Mouse (Mus musculus) kidney, adult 9 months (tissue): Measurements from ENCODE around the gene Pdcd2.
A peak's percentile ranks its signal among the peaks of the same experiment; 100 is the strongest.
"Not testable (repeated sequence)": the region's sequence is repeated elsewhere in the genome, so short reads cannot be mapped to it uniquely, and the experiment has no call there.

ENCODE experiments used
- DNase-seq: peaks from one replicate; pipeline ENCODE4 v3.0.0; 2022

Pdcd2 gene

DNA sequence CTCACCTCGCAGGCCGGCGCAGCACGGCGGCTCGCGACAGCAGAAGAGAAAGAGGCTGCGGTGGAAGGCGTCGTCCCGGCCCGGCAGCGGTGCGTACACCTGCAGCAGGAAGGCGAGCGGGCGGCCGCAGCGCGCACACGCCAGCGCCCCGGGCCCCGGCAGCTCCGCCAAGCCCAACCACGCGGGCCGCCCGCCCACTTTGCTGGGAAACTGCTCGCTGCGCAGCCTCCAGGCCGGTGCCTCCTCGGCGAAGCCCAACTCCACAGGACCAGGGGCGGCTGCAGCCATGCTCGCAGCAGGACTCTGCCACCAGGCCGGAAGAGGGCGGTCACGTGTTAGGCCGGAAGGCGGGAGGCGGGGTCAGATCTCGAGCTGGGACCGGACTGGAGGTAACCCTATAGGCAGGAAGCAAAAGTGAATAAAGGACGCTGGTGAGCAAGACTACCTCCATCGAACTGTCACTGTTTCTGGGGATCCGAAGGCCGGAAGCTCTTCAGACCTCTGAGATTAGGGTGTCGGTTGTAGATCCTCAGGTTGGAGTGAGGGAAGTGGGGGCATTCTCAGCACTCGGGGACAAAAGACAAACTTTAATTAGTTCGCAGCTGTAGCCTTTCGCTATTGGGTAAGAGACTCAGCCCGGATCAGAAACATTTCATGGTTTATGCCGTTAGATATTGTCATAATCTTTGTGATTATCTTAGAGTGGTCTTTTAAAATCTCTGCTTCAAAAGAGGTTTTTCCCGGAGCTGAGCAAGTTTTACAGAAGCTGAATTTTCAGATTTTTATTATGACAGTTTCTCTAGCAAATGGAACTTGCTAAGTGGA, at the start of gene Pdcd2:
Gene Pdcd2 (minus strand): TSS at position 316 of the 825 bp plus-strand sequence.
- DNase-seq, result peak; percentile 97

- DNase-seq, result no peak
These were observed 48.0 kb upstream of the Pdcd2 start for GRCm38 (mm10) chr17:15575056-15575455.

GRCm38 (mm10) chr17:15566908-15567307, 39.8 kb upstream of the Pdcd2 start:
- no peak for DNase-seq

- DNase-seq, result peak; percentile 22
These were observed 37.8 kb upstream of the Pdcd2 start for GRCm38 (mm10) chr17:15564928-15565300.

- DNase-seq, result peak; percentile 100
These were observed 37.2 kb upstream of the Pdcd2 start, which contains the start of gene Prdm9 for GRCm38 (mm10) chr17:15564014-15564927. Prdm9 (minus strand) TSS chr17:15564354.

DNA sequence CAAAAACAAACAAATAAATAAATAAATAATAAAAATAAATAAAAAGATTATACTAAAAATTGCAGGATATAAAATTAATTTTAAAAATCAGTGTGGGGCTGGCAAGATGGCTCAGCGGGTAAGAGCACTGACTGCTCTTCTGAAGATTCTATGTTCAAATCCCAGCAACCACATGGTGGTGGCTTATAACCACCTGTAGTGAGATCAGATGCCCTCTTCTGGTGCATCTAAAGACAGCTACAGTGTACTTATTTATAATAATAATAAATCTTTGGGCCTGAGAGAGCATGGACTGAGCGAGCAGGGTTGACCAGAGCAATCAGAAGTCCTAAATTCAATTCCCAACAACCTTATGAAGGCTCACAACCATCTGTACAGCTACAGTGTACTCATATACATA, 32.8 kb upstream of the Pdcd2 start:
- DNase-seq, result no peak

DNA sequence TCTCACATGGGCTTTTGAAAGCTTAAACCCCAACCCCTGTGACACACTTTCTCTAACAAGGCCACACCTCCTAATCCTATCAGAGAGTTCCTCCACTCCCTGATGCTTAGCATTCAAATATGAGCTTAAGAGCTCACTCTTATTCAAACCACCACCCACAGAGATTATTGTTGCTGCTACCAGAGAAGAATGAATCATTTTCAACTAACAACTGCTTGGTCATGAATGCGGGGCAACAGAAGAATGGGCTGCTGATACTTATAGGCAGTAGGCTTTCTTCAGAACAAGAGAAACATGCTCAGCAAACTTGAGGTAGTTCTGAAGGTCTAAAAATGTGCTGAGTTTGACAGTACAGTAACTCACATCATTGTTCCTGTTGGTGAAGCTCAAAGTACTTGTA, 22.6 kb upstream of the Pdcd2 start:
- DNase-seq, result no peak

GRCm38 (mm10) chr17:15546440-15546839, 19.3 kb upstream of the Pdcd2 start:
- no peak for DNase-seq

DNA sequence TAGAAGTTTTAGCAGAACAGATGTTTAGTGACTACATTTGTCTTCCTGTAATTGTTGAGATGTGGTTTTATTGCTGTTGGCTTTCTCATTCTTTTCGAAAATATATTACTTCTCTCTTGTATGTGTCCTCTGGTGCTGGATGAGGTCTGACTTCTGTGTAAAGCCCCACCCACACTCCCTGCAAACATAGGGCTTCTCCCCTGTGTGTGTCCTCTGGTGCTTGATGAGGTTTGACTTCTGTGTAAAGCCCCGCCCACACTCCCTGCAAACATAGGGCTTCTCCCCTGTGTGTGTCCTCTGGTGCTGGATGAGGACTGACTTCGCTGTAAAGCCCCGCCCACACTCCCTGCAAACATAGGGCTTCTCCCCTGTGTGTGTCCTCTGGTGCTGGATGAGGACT, 16.8 kb upstream of the Pdcd2 start:
- not testable (repeated sequence) for DNase-seq

DNA sequence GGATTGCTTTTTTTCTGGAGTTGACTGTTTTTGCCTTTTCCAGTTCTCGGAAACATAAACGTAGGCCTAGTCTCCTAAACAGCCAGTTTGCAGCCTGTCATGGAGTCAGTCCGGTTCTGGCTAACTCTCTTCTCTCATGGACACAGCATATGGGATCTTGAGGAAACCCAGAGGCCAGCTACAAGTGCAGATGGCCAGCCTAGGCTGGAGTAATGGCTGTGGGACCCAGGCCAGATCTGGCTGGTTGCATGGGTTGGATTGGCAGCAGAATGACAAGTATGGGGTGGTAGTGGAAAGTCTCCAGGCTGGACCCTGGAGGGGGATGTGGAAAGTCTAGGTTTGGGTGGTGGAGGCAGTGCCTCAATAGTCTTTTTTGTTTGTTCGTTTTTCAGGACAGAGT, 13.2 kb upstream of the Pdcd2 start:
- DNase-seq, result no peak

GRCm38 (mm10) chr17:15536457-15536904, 9.4 kb upstream of the Pdcd2 start:
- DNase-seq, result no peak

DNA sequence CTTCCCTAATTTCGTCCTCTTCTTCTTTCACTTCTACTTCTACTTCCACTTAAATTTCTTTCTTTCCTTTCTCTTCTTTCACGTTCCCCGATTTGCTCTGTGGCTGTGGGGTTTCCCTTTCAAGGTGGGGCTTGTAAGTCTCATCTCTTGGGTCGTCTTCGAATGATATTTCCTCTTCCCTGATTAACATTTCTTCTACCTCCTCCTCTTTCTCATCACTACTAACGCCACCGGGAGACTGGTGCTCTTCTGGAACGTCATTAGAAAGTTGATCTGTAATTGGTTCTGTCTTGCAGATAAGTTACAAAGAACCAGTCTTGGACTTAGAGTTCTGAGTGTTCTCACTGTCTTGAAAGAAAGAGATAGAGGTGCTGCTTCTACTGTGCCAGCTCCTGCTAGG, 8.8 kb upstream of the Pdcd2 start:
- DNase-seq, result no peak

GRCm38 (mm10) chr17:15535162-15535800, 8.2 kb upstream of the Pdcd2 start:
- DNase-seq, result no peak

- DNase-seq, result peak; percentile 40
These were observed 3.0 kb upstream of the Pdcd2 start for GRCm38 (mm10) chr17:15530141-15530540.

GRCm38 (mm10) chr17:15528887-15529286, 1.8 kb upstream of the Pdcd2 start:
- DNase-seq, result no peak

GRCm38 (mm10) chr17:15527811-15528136, 673 bp upstream of the Pdcd2 start:
- no peak for DNase-seq

DNA sequence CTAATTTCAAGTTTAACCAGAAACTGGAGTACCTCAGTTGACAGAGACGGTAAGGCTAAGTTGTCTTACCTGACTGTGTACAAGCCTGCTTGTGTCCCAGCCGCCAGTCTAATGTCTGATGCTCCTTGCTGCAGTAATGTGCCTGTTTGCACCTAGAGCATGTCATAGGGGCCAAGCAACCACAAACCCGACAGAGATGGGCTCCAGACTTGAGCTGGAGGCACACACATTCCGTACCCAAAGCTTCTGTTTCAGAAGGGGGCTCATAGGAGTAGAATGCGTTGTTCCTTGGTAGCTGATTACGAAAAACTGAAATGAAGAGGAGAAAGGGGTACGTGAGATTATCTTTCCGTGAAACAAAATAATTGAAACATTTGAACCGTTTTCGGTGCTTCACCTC, 797 bp downstream of the Pdcd2 start:
- no peak for DNase-seq

- DNase-seq, result no peak
These were observed 8.3 kb downstream of the Pdcd2 start for GRCm38 (mm10) chr17:15518766-15519165.

- DNase-seq, result no peak
These were observed 8.9 kb downstream of the Pdcd2 start for GRCm38 (mm10) chr17:15518186-15518585.

- no peak for DNase-seq
These were observed 9.3 kb downstream of the Pdcd2 start for GRCm38 (mm10) chr17:15517776-15518175.

GRCm38 (mm10) chr17:15510694-15511093, 16.4 kb downstream of the Pdcd2 start:
- DNase-seq, result no peak

GRCm38 (mm10) chr17:15499656-15500394, 27.3 kb downstream of the Pdcd2 start, which contains the start of the genes Psmb1 and Tbp:
Psmb1 (minus strand) TSS chr17:15499751.
Tbp (plus strand) TSS chr17:15499888.
- peak; percentile 99 for DNase-seq

- DNase-seq, result no peak
These were observed 28.4 kb downstream of the Pdcd2 start for GRCm38 (mm10) chr17:15498753-15499113.
